Mouse (Mus musculus) liver, embryonic 15.5 days (tissue): ENCODE results near the gene Hoxc4. TPM values are rescaled to one million over a fixed set of nuclear protein-coding genes. Genes with fewer than 3 reads are reported as not detected.

Experiments
- ATAC-seq: fragments of 200-750 bp; cut with Nextera tagmentation; 2 replicates; pipeline ENCODE4 v1.8.0; 2017; ENCODE audit warnings: moderate number of reproducible peaks, mild to moderate bottlenecking, moderate library complexity; ENCODE audit not compliant: insufficient read depth
- H3K27ac ChIP-seq: fragments of 300-500 bp; sonication (generic); replicated peaks from 2 replicates; pipeline ENCODE4 v1.5.1; 2015; ENCODE audit warnings: mild to moderate bottlenecking, inconsistent platforms
- H3K27me3 ChIP-seq: fragments of 300-500 bp; sonication (generic); 2 replicates; pipeline ENCODE4 v1.6.1; 2015; ENCODE audit warnings: mild to moderate bottlenecking, inconsistent platforms
- H3K36me3 ChIP-seq: fragments of 300-500 bp; sonication (generic); replicated peaks from 2 replicates; pipeline ENCODE4 v1.6.1; 2015; ENCODE audit warnings: moderate library complexity, mild to moderate bottlenecking, inconsistent platforms
- H3K4me1 ChIP-seq: fragments of 300-500 bp; sonication (generic); replicated peaks from 2 replicates; pipeline ENCODE4 v1.6.1; 2015; ENCODE audit warnings: inconsistent platforms
- H3K4me2 ChIP-seq: fragments of 300-500 bp; sonication (generic); 2 replicates; pipeline ENCODE4 v1.6.1; 2015; ENCODE audit warnings: moderate library complexity, mild to moderate bottlenecking, inconsistent platforms
- H3K4me3 ChIP-seq: fragments of 300-500 bp; sonication (generic); replicated peaks from 2 replicates; pipeline ENCODE4 v1.5.1; 2015; ENCODE audit warnings: mild to moderate bottlenecking, inconsistent platforms
- H3K9ac ChIP-seq: fragments of 300-500 bp; sonication (generic); 2 replicates; pipeline ENCODE4 v1.6.1; 2015; ENCODE audit warnings: moderate library complexity, mild to moderate bottlenecking, inconsistent platforms
- H3K9me3 ChIP-seq: fragments of 300-500 bp; sonication (generic); replicated peaks from 2 replicates; pipeline ENCODE4 v1.6.1; 2016; ENCODE audit warnings: inconsistent platforms
- WGBS: fragments of 180-500 bp; shearing (Covaris S2); methylation state at CpG from one replicate; pipeline ENCODE4 v1.1.7; 2015; ENCODE audit warnings: mixed read lengths; ENCODE audit not compliant: insufficient replicate concordance; 5-methylcytosine and 5-hydroxymethylcytosine counted together
- polyA plus RNA-seq: library from polyadenylated mRNA; unstranded; fragments of >200 nt; fragmentation: Nextera tagmentation; extraction: Ambion mirVana; gene quantifications from 2 replicates; pipeline ENCODE4 v1.2.1, GENCODE M21; 2015

Hoxc4 gene
- polyA plus RNA-seq, 1 experiment from 2014 or later: 0.26 TPM

DNA sequence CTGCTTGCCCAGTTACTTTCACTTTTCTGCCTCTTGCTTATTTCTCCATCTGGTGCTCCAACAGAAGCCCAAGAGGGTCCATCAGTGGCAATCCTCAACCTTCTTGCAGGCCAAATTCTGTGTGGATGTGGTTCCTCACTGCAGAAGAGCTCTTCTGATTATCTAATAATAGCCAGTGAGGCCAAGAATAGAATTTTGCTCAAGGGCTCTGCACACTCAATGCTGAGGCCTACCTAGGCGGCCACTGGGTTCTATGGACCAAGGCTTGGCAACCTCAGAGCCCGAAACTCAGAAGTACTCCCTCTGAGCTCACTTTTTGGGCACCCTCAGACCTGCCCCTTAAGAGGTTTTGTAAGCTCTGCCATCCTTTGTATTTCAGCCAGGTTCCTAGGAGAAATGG is 17.4 kb upstream of the Hoxc4 start:
- no peak overlapping the region for H3K4me2 ChIP-seq
- WGBS: 31% methylated on average over 2 of the region's 2 CpGs

DNA sequence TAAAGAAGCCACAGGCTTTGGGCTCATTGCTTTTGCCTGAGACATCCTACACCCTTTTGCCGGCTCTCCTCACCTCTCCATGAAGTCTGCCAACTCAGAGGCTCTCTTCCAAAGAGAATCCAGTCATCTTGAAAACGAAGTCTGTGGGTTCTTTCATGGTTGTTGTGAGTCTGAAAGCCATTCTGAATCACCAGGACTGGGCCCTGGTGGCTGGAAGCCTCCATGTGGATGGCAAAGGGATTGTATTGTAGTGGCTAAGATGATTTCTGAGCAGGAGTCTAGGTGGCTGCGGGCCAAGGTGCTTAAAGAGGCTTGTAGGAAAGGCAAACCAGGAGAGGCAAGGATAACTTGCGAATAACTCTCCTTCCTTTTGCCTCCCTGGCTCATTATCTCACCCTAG is 16.6 kb upstream of the Hoxc4 start:
- Histone ChIP-seq H3K9ac (no peak overlapping the region), H3K27ac (no peak overlapping the region), H3K4me3 (no peak overlapping the region), H3K4me2 (no peak overlapping the region), H3K27me3 (peaks cover 100% of the 10 kb centered on the region), H3K9me3 (no peaks in the 10 kb centered on the region), H3K4me1 (peaks cover 5% of the 10 kb centered on the region), H3K36me3 (no peaks in the 10 kb centered on the region)
- 30% methylated on average over 4 of the region's 4 CpGs for WGBS
- no peak for ATAC-seq

More for the DNA sequence above, 17.4 kb upstream of the Hoxc4 start:
- no peak overlapping the region for H3K27ac ChIP-seq
- peaks cover 5% of the 10 kb centered on the region for H3K4me1 ChIP-seq
- H3K9ac ChIP-seq: no peak overlapping the region
- H3K27me3 ChIP-seq: peaks cover 100% of the 10 kb centered on the region
- no peaks in the 10 kb centered on the region for H3K36me3 ChIP-seq
- no peaks in the 10 kb centered on the region for H3K9me3 ChIP-seq
- ATAC-seq: no peak
- no peak overlapping the region for H3K4me3 ChIP-seq

DNA sequence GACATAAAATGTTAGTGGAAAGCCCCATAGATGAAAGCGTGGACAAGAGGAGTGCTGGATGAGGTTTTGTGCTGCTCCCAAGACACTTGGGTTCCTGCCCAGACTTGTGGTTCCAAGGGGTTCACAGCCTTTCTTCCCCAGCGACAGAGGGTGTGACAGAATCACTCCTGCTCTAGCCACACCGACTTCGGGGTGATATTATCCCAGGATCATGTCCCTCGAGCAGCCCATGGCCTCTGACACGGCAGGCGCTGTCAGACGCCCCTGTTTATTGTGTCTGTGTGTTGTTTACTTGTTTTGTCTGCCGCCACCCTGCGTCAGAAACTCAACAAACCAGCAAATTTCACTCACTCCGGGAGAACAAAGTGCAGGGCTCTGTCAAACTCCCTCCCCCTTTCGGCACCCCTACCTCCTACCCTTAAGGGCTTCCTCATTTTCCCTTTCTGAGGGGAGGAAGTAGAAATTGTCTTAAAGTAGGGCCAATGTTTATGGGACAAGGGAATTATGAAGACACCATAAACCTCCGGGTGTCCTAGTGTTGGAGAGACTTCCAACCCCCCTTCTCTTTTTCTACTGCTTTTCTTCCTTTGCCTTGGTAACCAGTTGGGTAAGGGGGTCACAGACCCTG is 15.8 kb upstream of the Hoxc4 start:
- 5% methylated on average over 13 of the region's 13 CpGs for WGBS
- Histone ChIP-seq H3K9me3 (no peaks in the 10 kb centered on the region), H3K9ac (no peak overlapping the region), H3K4me2 (no peak overlapping the region), H3K36me3 (no peaks in the 10 kb centered on the region), H3K27me3 (peaks cover 100% of the 10 kb centered on the region), H3K4me1 (peaks cover 5% of the 10 kb centered on the region), H3K27ac (no peak overlapping the region), H3K4me3 (no peak overlapping the region)
- no peak for ATAC-seq

DNA sequence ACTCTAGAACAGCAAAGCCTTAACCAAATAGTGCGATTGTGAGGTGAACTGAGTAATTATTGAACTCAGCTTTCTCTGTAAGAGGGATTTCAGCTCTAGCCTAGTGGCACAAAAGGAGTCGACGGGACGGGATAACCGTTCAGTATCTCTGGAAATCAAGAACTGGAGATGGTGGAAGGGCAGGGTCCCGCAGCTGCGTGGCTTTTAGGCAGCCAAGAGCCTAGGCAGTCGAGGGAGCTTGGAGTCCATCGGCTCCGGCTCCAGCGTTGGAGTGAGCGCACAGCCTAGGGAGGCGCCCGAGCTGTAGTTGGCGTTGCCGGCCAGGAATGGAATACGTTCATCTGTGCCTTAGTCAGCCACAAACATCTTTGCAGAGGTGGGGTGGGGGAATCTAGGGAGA is 13.4 kb upstream of the Hoxc4 start:
- Histone ChIP-seq H3K27me3 (peaks cover 100% of the 10 kb centered on the region), H3K4me2 (no peak overlapping the region), H3K4me3 (no peak overlapping the region)

DNA sequence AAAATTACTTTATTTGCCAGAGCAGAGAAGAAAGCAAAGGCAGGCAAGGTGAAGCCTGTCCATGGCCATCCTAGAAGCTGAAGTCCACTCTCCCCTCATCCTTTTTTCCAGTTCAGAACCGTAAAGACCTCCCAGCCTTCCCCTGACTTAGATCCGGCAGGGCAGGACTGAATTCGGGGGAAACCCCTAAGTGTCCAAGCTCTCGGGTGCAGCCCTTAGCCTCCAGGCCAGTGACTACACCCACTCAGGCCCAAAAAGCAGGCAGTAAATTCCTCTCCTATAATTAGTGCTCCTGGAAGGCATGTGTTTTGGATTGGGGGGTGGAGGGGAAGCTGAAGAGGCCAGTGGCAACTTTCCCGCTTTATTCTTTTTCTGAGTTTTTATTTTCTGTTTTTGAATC is 12.9 kb upstream of the Hoxc4 start:
- ATAC-seq: no peak
- Histone ChIP-seq H3K4me2 (no peak overlapping the region), H3K36me3 (no peaks in the 10 kb centered on the region), H3K4me3 (no peak overlapping the region), H3K9me3 (no peaks in the 10 kb centered on the region), H3K27me3 (peaks cover 100% of the 10 kb centered on the region), H3K9ac (no peak overlapping the region), H3K4me1 (no peaks in the 10 kb centered on the region), H3K27ac (no peak overlapping the region)
- WGBS: 14% methylated on average over 5 of the region's 5 CpGs

More for the DNA sequence above, 13.4 kb upstream of the Hoxc4 start:
- no peaks in the 10 kb centered on the region for H3K4me1 ChIP-seq
- 5% methylated on average over 17 of the region's 17 CpGs for WGBS
- H3K27ac ChIP-seq: no peak overlapping the region
- H3K9ac ChIP-seq: no peak overlapping the region
- H3K9me3 ChIP-seq: no peaks in the 10 kb centered on the region
- no peaks in the 10 kb centered on the region for H3K36me3 ChIP-seq
- ATAC-seq: no peak

DNA sequence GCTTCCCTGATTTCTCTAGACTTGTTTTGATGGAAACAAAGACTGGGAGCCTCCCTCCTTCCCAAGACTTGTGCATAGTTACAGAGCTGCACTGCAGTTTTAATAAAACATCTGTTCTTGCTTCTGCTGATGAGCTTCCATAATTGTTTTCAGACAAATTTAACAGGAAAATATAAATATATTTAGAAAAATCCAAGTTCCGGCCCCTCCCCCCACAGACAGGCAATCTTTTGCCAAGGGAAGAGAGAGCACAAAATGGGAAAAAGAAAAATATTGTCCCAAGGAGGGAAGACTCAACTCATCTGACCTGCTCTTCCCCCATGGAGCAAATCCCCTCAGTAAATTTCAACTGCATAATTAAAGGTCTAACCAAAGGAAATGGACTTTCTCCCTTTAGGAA is 12.4 kb upstream of the Hoxc4 start:
- Histone ChIP-seq H3K27ac (no peak overlapping the region), H3K4me1 (no peaks in the 10 kb centered on the region), H3K4me2 (no peak overlapping the region), H3K9me3 (no peaks in the 10 kb centered on the region), H3K4me3 (no peak overlapping the region), H3K27me3 (peaks cover 100% of the 10 kb centered on the region), H3K36me3 (no peaks in the 10 kb centered on the region), H3K9ac (no peak overlapping the region)
- no peak for ATAC-seq
- WGBS: 11% methylated on average over 1 of the region's 1 CpGs

DNA sequence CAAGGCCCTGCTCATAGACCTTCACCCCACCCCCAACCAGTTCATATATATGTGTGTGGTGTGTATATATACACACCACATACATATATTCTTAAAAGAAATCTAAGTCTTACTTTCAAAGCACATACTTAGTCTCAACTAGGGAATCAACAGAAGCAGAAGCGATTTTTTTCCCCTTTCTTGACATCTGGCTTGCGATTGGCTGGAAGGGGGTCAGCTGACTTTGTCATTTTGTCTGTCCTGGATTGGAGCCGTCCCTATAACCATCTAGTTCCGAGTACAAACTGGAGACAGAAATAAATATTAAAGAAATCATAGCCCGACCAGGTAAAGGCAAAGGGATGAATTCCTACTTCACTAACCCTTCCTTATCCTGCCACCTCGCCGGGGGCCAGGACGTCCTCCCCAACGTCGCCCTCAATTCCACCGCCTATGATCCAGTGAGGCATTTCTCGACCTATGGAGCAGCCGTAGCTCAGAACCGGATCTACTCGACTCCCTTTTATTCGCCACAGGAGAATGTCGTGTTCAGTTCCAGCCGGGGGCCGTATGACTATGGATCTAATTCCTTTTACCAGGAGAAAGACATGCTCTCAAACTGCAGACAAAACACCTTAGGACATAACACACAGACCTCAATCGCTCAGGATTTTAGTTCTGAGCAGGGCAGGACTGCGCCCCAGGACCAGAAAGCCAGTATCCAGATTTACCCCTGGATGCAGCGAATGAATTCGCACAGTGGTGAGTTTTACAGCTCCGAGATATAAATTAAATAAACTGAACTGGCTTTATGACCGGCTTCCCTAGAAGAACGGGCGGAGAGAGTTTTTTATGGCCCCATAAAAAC is 9.2 kb upstream of the Hoxc4 start:
- no peak overlapping the region for H3K27ac ChIP-seq
- no peak overlapping the region for H3K4me2 ChIP-seq
- peaks cover 100% of the 10 kb centered on the region for H3K27me3 ChIP-seq
- H3K4me3 ChIP-seq: no peak overlapping the region
- 3% methylated on average over 27 of the region's 27 CpGs for WGBS
- no peaks in the 10 kb centered on the region for H3K9me3 ChIP-seq
- H3K36me3 ChIP-seq: no peaks in the 10 kb centered on the region
- no peaks in the 10 kb centered on the region for H3K4me1 ChIP-seq
- H3K9ac ChIP-seq: no peak overlapping the region
- ATAC-seq: no peak

DNA sequence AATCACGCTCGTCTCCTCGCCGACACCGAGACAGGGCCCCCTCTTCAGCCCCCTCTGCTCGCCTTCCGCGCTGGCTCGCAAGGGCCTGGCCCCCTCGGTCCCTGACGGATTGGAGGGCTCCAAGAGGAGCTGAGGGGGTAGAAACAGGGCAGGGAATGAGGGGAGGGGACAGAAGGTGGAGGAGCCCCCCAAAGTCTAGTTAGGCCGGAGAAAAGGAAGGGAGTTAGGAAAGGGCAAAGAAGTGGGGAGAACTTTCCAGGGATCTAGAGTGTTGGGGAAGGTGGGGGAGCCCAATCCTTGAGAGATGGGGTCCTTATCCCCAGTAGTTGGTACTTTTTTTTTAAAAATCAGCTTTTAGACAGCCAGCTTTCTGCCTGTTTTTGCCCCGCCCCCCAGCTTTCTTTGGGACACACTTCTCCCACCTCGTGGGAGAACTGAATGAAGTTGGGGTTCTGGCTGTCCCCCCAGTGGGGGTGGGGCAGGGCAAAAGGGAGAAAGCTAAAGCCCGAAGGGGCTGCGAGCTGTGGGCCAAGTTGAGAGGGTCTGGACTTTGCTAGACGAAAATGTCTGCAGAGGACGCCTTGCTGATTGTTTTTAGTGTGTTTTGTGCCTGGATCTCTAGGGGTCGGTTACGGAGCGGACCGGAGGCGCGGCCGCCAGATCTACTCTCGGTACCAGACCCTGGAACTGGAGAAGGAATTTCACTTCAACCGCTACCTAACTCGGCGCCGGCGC is 8.5 kb upstream of the Hoxc4 start:
- Histone ChIP-seq H3K9ac (no peak overlapping the region), H3K4me2 (no peak overlapping the region), H3K27ac (no peak overlapping the region), H3K4me1 (no peaks in the 10 kb centered on the region), H3K36me3 (no peaks in the 10 kb centered on the region), H3K9me3 (no peaks in the 10 kb centered on the region), H3K4me3 (no peak overlapping the region), H3K27me3 (peaks cover 100% of the 10 kb centered on the region)
- 3% methylated on average over 31 of the region's 31 CpGs for WGBS
- ATAC-seq: no peak

DNA sequence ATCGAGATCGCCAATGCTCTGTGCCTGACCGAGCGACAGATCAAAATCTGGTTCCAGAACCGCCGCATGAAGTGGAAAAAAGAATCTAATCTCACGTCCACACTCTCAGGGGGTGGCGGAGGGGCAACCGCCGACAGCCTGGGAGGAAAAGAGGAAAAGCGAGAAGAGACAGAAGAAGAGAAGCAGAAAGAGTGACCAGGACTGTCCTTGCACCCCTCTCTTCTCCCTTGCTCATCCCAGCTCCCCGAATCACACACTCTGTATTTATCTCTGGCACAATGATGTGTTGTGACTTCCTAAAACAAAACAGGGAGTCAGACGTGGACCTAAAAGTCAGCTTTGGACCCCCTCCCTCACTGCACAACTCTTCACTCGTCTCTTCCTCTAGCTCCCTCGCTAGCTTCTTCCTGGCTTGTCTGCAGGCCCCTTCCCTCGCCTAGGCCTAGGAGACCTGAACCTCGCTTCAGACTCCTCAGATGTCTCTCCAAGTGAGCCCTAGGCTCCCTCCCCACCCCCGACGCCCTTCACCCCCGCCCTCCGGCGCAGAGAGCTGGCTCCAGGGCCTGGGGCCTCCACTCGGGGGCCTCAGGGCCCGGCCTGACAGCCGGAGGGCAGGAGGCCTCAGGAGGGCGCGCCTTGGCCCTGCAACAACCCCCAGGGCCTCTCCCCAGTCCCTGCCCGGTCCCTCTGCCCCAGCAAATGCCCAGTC is 7.7 kb upstream of the Hoxc4 start:
- H3K27me3 ChIP-seq: peaks cover 100% of the 10 kb centered on the region
- ATAC-seq: no peak
- no peak overlapping the region for H3K4me3 ChIP-seq
- H3K4me2 ChIP-seq: no peak overlapping the region
- 4% methylated on average over 28 of the region's 28 CpGs for WGBS
- H3K9ac ChIP-seq: no peak overlapping the region
- no peak overlapping the region for H3K27ac ChIP-seq
- H3K4me1 ChIP-seq: no peaks in the 10 kb centered on the region
- H3K9me3 ChIP-seq: no peaks in the 10 kb centered on the region
- no peaks in the 10 kb centered on the region for H3K36me3 ChIP-seq

DNA sequence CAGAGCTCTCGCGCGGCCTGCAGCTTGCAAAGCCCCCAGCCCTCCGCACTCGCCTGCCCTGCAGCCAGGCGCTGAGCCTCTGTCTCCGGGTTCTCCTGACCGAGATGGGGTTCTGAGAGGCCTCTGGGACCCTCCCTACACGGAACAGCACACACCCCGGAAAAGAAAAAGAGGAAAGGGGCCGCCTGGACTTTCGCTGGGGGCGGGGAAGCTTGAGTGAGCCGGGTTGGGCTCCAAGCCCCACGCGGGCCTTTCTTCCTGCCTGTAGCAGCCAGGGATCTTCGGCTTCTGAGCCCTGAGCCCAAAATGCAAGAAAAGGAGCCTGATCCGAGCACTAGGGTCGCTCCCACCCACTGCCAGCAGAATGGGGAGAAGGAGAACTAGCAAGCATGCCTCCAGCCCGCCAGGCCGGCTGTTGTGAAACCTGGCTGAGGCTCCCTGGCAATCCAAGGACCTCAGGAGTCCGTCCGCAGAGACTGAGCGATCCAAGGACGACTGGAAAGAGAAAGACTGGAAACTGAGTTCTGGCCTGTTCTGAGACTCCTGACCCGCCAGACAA is 6.7 kb upstream of the Hoxc4 start:
- Histone ChIP-seq H3K4me2 (no peak overlapping the region), H3K27me3 (peaks cover 100% of the 10 kb centered on the region), H3K27ac (no peak overlapping the region), H3K36me3 (no peaks in the 10 kb centered on the region), H3K4me1 (no peaks in the 10 kb centered on the region), H3K4me3 (no peak overlapping the region), H3K9ac (no peak overlapping the region), H3K9me3 (no peaks in the 10 kb centered on the region)
- WGBS: 6% methylated on average over 26 of the region's 26 CpGs
- no peak for ATAC-seq
